Mouse (Mus musculus): ENCODE data around the gene Prkch.

GRCm38 (mm10) chr12:73766152-73766551 lies 181.6 kb downstream of the Prkch start:
- TF ChIP-seq POLR2A (IDR thresholded peaks at IDR 0.05; ENCODE audit: control insufficient read depth, extremely low read depth, insufficient read depth, low read length, poor library complexity) (no peak), CTCF (IDR thresholded peaks at IDR 0.05; ENCODE audit: borderline replicate concordance, control insufficient read depth, extremely low read depth, insufficient read depth, low read length, poor library complexity) (no peak)

Data from thymus, adult 2 months (tissue).